Mouse (Mus musculus): Measurements from ENCODE around the gene H1f0. TPM values are rescaled to one million over a fixed set of nuclear protein-coding genes. Genes with fewer than 3 reads are reported as not detected.
"Not testable (repeated sequence)": the region's sequence is repeated elsewhere in the genome, so short reads cannot be mapped to it uniquely, and the experiment has no call there.

The H1f0 gene
- polyA plus RNA-seq, 1 experiment from 2014 or later: 513 TPM

- peaks cover 60% of the 10 kb centered on the region for H3K4me1 ChIP-seq
- peak overlapping the region; percentile 66 for H3K4me3 ChIP-seq (replicated peaks)
- H3K36me3 ChIP-seq: no peaks in the 10 kb centered on the region
- no peaks in the 10 kb centered on the region for H3K9me3 ChIP-seq (replicated peaks)
- H3K27me3 ChIP-seq: no peaks in the 10 kb centered on the region
- H3K27ac ChIP-seq: peak overlapping the region; percentile 95
- ATAC-seq (replicated peaks; ENCODE audit: low FRiP score): no peak
- H3K4me2 ChIP-seq: peak overlapping the region; percentile 97
- WGBS: 5% methylated on average over 45 of the region's 46 CpGs
- peak overlapping the region; percentile 99 for H3K9ac ChIP-seq
Observed at GRCm38 (mm10) chr15:79027291-79028205, 702 bp upstream of the H1f0 start.

- peaks cover 57% of the 10 kb centered on the region for H3K4me1 ChIP-seq
- no peaks in the 10 kb centered on the region for H3K36me3 ChIP-seq
- no peaks in the 10 kb centered on the region for H3K27me3 ChIP-seq
- WGBS: 19% methylated on average over 16 of the region's 16 CpGs
- peak overlapping the region; percentile 95 for H3K27ac ChIP-seq
- no peaks in the 10 kb centered on the region for H3K9me3 ChIP-seq (replicated peaks)
- H3K4me2 ChIP-seq: peak overlapping the region; percentile 97
- ATAC-seq (replicated peaks; ENCODE audit: low FRiP score): no peak
- H3K9ac ChIP-seq: peak overlapping the region; percentile 99
- peak overlapping the region; percentile 66 for H3K4me3 ChIP-seq (replicated peaks)
Observed at GRCm38 (mm10) chr15:79028823-79029484, 704 bp downstream of the H1f0 start.

DNA sequence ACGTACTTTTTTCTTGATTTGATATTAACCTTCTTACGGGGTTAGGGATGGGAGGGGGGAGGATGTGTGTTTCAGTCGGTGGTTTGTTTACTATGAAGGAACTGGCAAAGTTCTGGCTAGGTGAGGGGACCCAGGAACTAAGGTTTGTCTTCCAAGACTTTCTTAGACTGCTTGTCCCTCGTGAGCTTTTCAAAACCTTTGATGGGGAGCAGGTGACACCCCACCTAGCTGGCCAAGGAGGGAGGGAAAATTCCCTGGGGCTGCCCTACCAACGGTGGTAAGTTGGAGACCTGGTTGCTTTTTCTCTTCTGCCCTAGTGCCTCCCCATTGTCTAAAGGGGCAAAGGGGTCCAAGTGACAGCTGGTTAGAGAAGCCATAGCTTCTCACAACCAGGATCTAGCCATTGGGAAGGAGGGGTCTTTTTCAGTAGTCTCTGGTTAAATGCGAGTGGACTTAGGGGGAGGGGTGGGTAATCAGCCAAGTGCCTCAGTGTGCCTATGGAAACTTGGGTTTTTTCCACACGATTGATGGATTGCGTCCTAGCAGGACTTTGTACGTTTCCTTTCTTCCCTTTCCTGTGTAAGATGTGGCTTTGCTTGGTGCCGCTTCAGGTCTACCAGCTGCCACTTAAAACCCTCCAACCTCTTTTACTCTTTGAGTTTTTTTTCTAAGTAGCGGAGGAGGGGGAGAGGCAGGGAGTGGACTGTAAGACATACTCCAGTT, 1.4 kb downstream of the H1f0 start:
- Histone ChIP-seq H3K9me3 (replicated peaks) (no peaks in the 10 kb centered on the region), H3K27ac (peak overlapping the region; percentile 95), H3K36me3 (0 out of 2 replicates have a peak, but pooled peaks cover 5% of the 10 kb centered on the region), H3K4me3 (replicated peaks) (peak overlapping the region; percentile 66), H3K27me3 (no peaks in the 10 kb centered on the region), H3K4me2 (peak overlapping the region; percentile 97), H3K9ac (peak overlapping the region; percentile 99), H3K4me1 (peaks cover 57% of the 10 kb centered on the region)
- 2% methylated on average over 11 of the region's 11 CpGs for WGBS
- no peak for ATAC-seq (replicated peaks; ENCODE audit: low FRiP score)

- peak; percentile 90 for ATAC-seq (replicated peaks; ENCODE audit: low FRiP score)
- no peaks in the 10 kb centered on the region for H3K27me3 ChIP-seq
- peak overlapping the region; percentile 99 for H3K9ac ChIP-seq
- H3K36me3 ChIP-seq: peaks cover 15% of the 10 kb centered on the region
- H3K27ac ChIP-seq: peak overlapping the region; percentile 95
- peak overlapping the region; percentile 66 for H3K4me3 ChIP-seq (replicated peaks)
- H3K9me3 ChIP-seq (replicated peaks): no peaks in the 10 kb centered on the region
- under 1% methylated on average over 52 of the region's 52 CpGs for WGBS
- H3K4me1 ChIP-seq: peaks cover 47% of the 10 kb centered on the region
- H3K4me2 ChIP-seq: peak overlapping the region; percentile 97
Observed at GRCm38 (mm10) chr15:79030551-79031435, 2.5 kb downstream of the H1f0 start.

- H3K4me3 ChIP-seq (replicated peaks); H3K9me3 ChIP-seq (replicated peaks); H3K27me3 ChIP-seq; ATAC-seq (replicated peaks; ENCODE audit: low FRiP score); H3K4me2 ChIP-seq; H3K27ac ChIP-seq; H3K9ac ChIP-seq: not testable (repeated sequence)
- 91% methylated on average over 5 of the region's 5 CpGs for WGBS
- H3K36me3 ChIP-seq: peaks cover 26% of the 10 kb centered on the region
- peaks cover 36% of the 10 kb centered on the region for H3K4me1 ChIP-seq
Observed at GRCm38 (mm10) chr15:79031908-79032307, 3.7 kb downstream of the H1f0 start.

DNA sequence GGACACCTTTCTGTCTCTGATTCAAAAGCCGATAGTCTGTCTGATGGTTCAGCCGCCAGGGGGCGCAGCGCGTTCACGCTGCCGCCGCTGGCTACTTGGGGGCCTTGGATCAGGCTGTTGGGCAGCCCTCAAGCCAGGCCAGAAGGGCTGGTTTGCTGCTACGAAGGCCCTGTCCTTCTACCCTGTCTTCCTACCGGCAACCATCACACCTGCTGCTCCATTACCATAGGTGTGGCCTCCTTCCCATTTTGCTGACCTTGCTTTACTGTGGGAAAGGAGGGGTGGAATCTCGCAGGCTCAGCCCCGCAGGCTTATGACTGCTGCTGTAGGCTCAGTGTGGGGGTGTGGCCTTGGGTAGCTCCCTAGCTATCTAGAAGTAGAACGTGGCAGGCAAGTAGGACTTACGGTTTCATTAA, 9.7 kb downstream of the H1f0 start:
- peaks cover 34% of the 10 kb centered on the region for H3K27me3 ChIP-seq
- peaks cover 32% of the 10 kb centered on the region for H3K36me3 ChIP-seq
- ATAC-seq (replicated peaks; ENCODE audit: low FRiP score): no peak
- WGBS: 8% methylated on average over 14 of the region's 14 CpGs
- H3K27ac ChIP-seq: peak overlapping the region; percentile 61; the same call in 1 of the 2 replicates
- H3K9me3 ChIP-seq (replicated peaks): no peaks in the 10 kb centered on the region
- no peak overlapping the region for H3K4me3 ChIP-seq (replicated peaks)
- H3K4me1 ChIP-seq: peaks cover 40% of the 10 kb centered on the region
- H3K4me2 ChIP-seq: peak overlapping the region; percentile 17; the same call in 1 of the 2 replicates
- no peak overlapping the region for H3K9ac ChIP-seq

DNA sequence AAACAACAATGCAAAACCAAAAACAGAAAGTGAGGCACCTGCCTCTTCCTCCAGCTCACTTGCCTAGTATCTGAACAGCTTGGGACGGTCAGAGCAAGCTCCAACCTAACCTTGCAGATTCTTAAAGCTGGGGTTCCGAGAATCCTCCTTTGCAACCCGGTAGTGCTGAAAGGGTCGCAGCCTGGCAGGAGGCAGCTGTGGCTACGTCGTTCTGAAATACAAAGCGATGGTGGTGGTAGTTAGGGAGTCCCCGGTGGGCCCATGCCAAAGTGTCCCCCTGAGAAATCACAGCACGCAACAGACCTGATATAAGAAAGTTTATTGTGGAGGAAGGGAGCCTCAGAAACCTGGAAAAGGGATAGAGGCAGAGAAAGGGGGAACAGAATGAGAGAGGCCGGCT, 10.1 kb downstream of the H1f0 start:
- Histone ChIP-seq H3K4me1 (peaks cover 44% of the 10 kb centered on the region), H3K36me3 (peaks cover 32% of the 10 kb centered on the region), H3K9ac (no peak overlapping the region), H3K4me3 (replicated peaks) (no peak overlapping the region), H3K27ac (peak overlapping the region; percentile 61; the same call in 1 of the 2 replicates), H3K4me2 (no peak overlapping the region; the same call in 1 of the 2 replicates), H3K27me3 (peaks cover 38% of the 10 kb centered on the region), H3K9me3 (replicated peaks) (no peaks in the 10 kb centered on the region)
- no peak for ATAC-seq (replicated peaks; ENCODE audit: low FRiP score)
- 76% methylated on average over 10 of the region's 10 CpGs for WGBS

- peak; percentile 69 for ATAC-seq (replicated peaks; ENCODE audit: low FRiP score)
- H3K9me3 ChIP-seq (replicated peaks): no peaks in the 10 kb centered on the region
- no peak overlapping the region for H3K9ac ChIP-seq
- H3K36me3 ChIP-seq: peaks cover 32% of the 10 kb centered on the region
- peaks cover 43% of the 10 kb centered on the region for H3K27me3 ChIP-seq
- H3K4me3 ChIP-seq (replicated peaks): no peak overlapping the region
- peaks cover 48% of the 10 kb centered on the region for H3K4me1 ChIP-seq
- WGBS: 10% methylated on average over 7 of the region's 7 CpGs
- H3K4me2 ChIP-seq: no peak overlapping the region
- H3K27ac ChIP-seq: no peak overlapping the region
Observed at GRCm38 (mm10) chr15:79038853-79039252, 10.6 kb downstream of the H1f0 start.

DNA sequence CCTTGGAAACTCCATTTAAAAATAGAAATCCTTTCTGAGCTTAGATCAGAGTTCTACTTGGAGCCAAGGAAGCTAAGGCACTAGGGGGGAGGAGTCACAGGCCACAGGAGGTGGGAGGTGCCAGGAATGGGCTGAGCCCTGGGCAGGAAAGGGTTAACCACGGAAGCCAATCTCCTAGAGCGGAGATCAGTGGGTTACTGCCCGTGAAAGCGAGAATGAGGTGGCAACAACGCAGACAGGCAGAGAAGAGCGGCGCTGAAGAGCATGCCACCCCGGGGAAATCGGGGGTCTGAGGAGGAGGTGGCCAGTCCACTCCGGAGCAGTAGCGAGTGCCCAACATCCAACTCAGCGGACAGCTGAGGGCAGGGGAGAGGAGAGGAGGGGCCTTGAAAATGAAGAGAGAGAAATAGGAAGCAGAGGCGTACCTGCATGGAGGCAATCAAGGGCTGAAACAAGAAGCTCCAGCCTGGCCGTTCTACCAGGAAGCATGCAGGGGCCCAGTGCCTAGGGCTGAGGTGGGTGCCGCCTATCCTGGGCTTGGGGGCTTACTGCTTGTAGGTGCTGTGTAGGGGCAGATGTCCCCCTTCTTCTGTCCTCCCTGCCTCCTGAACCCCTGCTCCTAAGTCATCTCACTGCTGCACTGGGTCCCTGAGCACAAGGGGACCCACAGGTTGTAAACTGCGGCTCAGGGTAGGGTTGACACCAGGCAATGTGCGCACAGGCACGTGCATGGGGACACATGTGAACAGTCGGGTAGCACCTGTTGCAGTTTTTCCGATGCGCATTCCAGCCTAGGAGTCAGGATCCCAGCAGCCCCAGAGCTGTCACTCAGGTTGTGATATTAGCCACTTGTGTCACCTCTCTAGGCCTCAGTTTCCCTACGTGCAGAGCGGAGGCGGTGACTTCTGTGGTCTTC, 12.5 kb downstream of the H1f0 start:
- peak overlapping the region; percentile 63 for H3K4me2 ChIP-seq
- H3K27me3 ChIP-seq: peaks cover 44% of the 10 kb centered on the region
- no peaks in the 10 kb centered on the region for H3K9me3 ChIP-seq (replicated peaks)
- peak overlapping the region; percentile 34 for H3K4me3 ChIP-seq (replicated peaks)
- no peak for ATAC-seq (replicated peaks; ENCODE audit: low FRiP score)
- H3K36me3 ChIP-seq: peaks cover 17% of the 10 kb centered on the region
- H3K27ac ChIP-seq: no peak overlapping the region
- peak overlapping the region; percentile 12; the same call in 1 of the 2 replicates for H3K9ac ChIP-seq
- H3K4me1 ChIP-seq: peaks cover 58% of the 10 kb centered on the region
- WGBS: 18% methylated on average over 24 of the region's 24 CpGs

GRCm38 (mm10) chr15:79041585-79041984, 13.3 kb downstream of the H1f0 start, which contains the start of gene Galr3:
Gene Galr3 (plus strand): TSS chr15:79041885.
- peaks cover 9% of the 10 kb centered on the region for H3K36me3 ChIP-seq
- ATAC-seq (replicated peaks; ENCODE audit: low FRiP score): no peak
- H3K9me3 ChIP-seq (replicated peaks): no peaks in the 10 kb centered on the region
- H3K4me2 ChIP-seq: peak within 1 kb of the TSS; percentile 97
- H3K27me3 ChIP-seq: peaks cover 44% of the 10 kb centered on the region
- WGBS: 65% methylated on average over 6 of the region's 6 CpGs
- H3K4me1 ChIP-seq: peaks cover 58% of the 10 kb centered on the region
- H3K9ac ChIP-seq: peak within 1 kb of the TSS; percentile 49
- H3K4me3 ChIP-seq (replicated peaks): peak within 1 kb of the TSS; percentile 53
- H3K27ac ChIP-seq: no peak within 1 kb of the TSS
